Mouse (Mus musculus) ES-E14 (cell line): ENCODE measurements around the gene Syt2. TPM values are rescaled to one million over a fixed set of nuclear protein-coding genes. Genes with fewer than 3 reads are reported as not detected.

Experiments used
- DNase-seq: peaks from one replicate; pipeline ENCODE4 v3.0.0-alpha.2; 2013; ENCODE audit warnings: low read depth, low spot score
- H3K27ac ChIP-seq: 2 replicates; pipeline ENCODE4 v1.5.1; 2012; ENCODE audit warnings: low read depth, mild to moderate bottlenecking, low read length, moderate library complexity, mixed read lengths; ENCODE audit not compliant: poor library complexity, insufficient read depth, severe bottlenecking
- H3K36me3 ChIP-seq: 2 replicates; pipeline ENCODE4 v1.6.1; 2012; ENCODE audit warnings: mild to moderate bottlenecking, low read length, moderate library complexity, mixed read lengths; ENCODE audit not compliant: control insufficient read depth, poor library complexity, insufficient read depth, severe bottlenecking
- H3K4me1 ChIP-seq, 2 experiments: fragments of 150-350 bp in 1 of 2; sonication (generic) in 1 of 2; 2 replicates each; pipeline ENCODE4 v1.6.1; 2012; ENCODE audit warnings: low read length in 2 of 2, mild to moderate bottlenecking in 1 of 2, mixed read lengths in 1 of 2; ENCODE audit not compliant: control insufficient read depth in 2 of 2, insufficient read depth in 2 of 2, poor library complexity in 1 of 2
- H3K4me3 ChIP-seq, 2 experiments: fragments of 150-350 bp in 1 of 2; sonication (generic) in 1 of 2; 2 replicates each; pipeline ENCODE4 v1.5.1; 2012; ENCODE audit warnings: low read length in 2 of 2, low read depth in 1 of 2, mild to moderate bottlenecking in 1 of 2, mixed read lengths in 1 of 2; ENCODE audit not compliant: insufficient read depth in 1 of 2, poor library complexity in 1 of 2, severe bottlenecking in 1 of 2
- H3K9ac ChIP-seq: 2 replicates; pipeline ENCODE4 v1.6.1; 2012; ENCODE audit warnings: low read depth, mild to moderate bottlenecking, low read length, mixed read lengths; ENCODE audit not compliant: poor library complexity, insufficient read depth, severe bottlenecking
- H3K9me3 ChIP-seq: fragments of 150-350 bp; sonication (generic); 2 replicates; pipeline ENCODE4 v1.6.1; 2012; ENCODE audit warnings: low read depth, mild to moderate bottlenecking, low read length; ENCODE audit not compliant: control insufficient read depth, insufficient read depth
- CHD2 ChIP-seq: IDR thresholded peaks from 2 replicates; pipeline ENCODE4 v1.6.1; 2014; ENCODE audit warnings: mild to moderate bottlenecking, low read depth, low read length, inconsistent platforms
- HCFC1 ChIP-seq: IDR thresholded peaks from 2 replicates; pipeline ENCODE4 v1.6.1; 2012; ENCODE audit warnings: low read length, inconsistent platforms, borderline replicate concordance; ENCODE audit not compliant: insufficient read depth
- MAFK ChIP-seq: IDR thresholded peaks from 2 replicates; pipeline ENCODE4 v1.6.1; 2014; ENCODE audit warnings: mild to moderate bottlenecking, low read depth, low read length, inconsistent platforms; ENCODE audit not compliant: insufficient read depth
- ZC3H11A ChIP-seq: IDR thresholded peaks from 2 replicates; pipeline ENCODE4 v1.6.1; 2012; ENCODE audit warnings: low read depth, mild to moderate bottlenecking, inconsistent platforms, low read length, borderline replicate concordance
- ZNF384 ChIP-seq: IDR thresholded peaks from 2 replicates; pipeline ENCODE4 v1.6.1; 2012; ENCODE audit warnings: low read depth, low read length, inconsistent platforms
- in situ Hi-C, 2 experiments: fragments of 600-800 bp; cut with MboI; formaldehyde crosslinking; loops; one replicate each; pipeline ENCODE4 v1.15.1; 2025; ENCODE audit warnings: low sequenced_read_pairs in 2 of 2, inconsistent platforms in 1 of 2; ENCODE audit not compliant: unreplicated experiment in 2 of 2
- total RNA-seq: library from RNA; depleted of rRNA; stranded (reverse); fragments of 300-350 nt; gene quantifications from 2 replicates; pipeline ENCODE4 v1.2.3, GENCODE M21; 2012

The Syt2 gene
- total RNA-seq, 1 experiment = 0.62 TPM

DNA sequence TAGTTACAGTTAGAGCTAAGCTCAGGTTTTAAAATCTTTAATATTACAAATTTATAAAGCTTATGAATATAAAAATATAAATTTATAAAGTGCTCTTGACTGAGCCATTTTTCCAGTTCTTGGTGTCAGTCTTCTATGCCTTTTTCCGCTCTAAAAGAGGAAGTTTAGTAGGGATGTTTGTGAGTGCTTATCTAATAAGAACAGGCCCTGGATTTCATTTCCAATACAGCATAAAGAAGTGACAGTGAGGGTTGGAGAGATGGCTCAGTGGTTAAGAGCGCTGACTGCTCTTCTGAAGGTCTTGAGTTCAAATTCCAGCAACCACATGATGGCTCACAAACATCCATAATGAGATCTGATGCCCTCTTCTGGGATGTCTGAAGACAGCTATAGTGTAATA is 40.1 kb upstream of the Syt2 start:
- H3K4me1 ChIP-seq = peaks cover 0 to 2% of the 10 kb centered on the region in 2 experiments; a peak in 1 of 4 replicates
- H3K9me3 ChIP-seq = no peaks in the 10 kb centered on the region
- H3K4me3 ChIP-seq = no peak overlapping the region
- TF ChIP-seq CHD2 = no peak
- TF ChIP-seq ZC3H11A = no peak
- no peak for TF ChIP-seq MAFK
- no peak for TF ChIP-seq HCFC1
- no peak for TF ChIP-seq ZNF384
- H3K9ac ChIP-seq = no peak overlapping the region
- H3K36me3 ChIP-seq = peaks cover 32% of the 10 kb centered on the region
- H3K27ac ChIP-seq = no peak overlapping the region
- no peak for DNase-seq
- in situ Hi-C loops = loop anchor here in 1 of 2 experiments (25.0 kb wide), 1 partner anchor 969 kb away; no protein-coding TSS in a partner anchor

DNA sequence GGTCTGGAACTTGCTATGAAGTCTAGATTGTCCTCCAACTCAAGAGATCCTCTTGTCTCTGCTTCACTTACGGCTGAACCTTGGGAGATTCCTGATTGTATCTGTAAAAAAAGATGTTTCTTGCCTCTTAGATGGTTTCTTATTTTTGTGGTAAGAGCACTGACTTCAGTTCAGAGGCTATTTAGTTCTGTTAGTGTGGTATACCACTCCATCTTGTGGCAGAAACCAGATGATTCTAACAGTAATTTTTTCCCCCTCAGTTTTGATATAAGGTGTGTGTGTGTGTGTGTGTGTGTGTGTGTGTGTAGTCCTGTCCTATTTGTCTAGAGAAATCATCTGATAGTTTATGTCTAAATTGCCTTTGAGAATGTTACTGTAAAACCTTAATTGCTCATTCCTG is 39.2 kb upstream of the Syt2 start:
- H3K4me1 ChIP-seq = peaks cover 0 to 2% of the 10 kb centered on the region in 2 experiments; a peak in 1 of 4 replicates
- TF ChIP-seq ZC3H11A (no peak), ZNF384 (no peak), MAFK (no peak), HCFC1 (no peak), CHD2 (no peak)
- no peak overlapping the region for H3K9ac ChIP-seq
- DNase-seq = no peak
- in situ Hi-C loops = loop anchor here in 1 of 2 experiments (25.0 kb wide), 1 partner anchor 970 kb away; no protein-coding TSS in a partner anchor
- peaks cover 35% of the 10 kb centered on the region for H3K36me3 ChIP-seq
- no peak overlapping the region for H3K4me3 ChIP-seq
- H3K9me3 ChIP-seq = no peaks in the 10 kb centered on the region
- no peak overlapping the region for H3K27ac ChIP-seq

DNA sequence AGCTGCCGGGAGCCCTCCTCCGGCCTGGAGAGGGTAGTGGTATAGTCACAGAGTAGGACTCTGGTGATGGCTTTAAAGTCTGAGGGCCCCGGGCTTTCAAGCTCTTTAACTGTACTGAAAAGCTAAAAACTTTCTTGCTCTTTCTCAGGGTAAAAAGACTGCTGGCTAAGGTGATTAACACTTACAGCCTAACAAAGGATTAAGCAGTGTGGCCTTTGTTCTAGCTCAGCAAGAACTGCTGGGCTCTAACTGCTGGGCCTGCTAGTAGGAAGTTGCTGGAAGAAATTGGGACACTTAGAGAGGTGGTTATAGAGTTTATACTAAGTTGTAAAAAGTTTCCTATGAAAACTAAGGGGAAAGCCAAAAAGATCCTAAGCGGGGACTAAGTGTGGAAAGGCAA is 37.3 kb upstream of the Syt2 start:
- Histone ChIP-seq H3K4me3 (no peak overlapping the region), H3K9ac (no peak overlapping the region), H3K4me1 (peaks cover 0 to 2% of the 10 kb centered on the region in 2 experiments; a peak in 1 of 4 replicates), H3K9me3 (no peaks in the 10 kb centered on the region), H3K27ac (no peak overlapping the region), H3K36me3 (peaks cover 42% of the 10 kb centered on the region)
- no peak for TF ChIP-seq HCFC1
- no peak for TF ChIP-seq ZNF384
- no peak for TF ChIP-seq MAFK
- TF ChIP-seq CHD2 = no peak
- no peak for TF ChIP-seq ZC3H11A
- peak; percentile 19 for DNase-seq
- in situ Hi-C loops = loop anchor here in 1 of 2 experiments (25.0 kb wide), 1 partner anchor 972 kb away; no protein-coding TSS in a partner anchor

DNA sequence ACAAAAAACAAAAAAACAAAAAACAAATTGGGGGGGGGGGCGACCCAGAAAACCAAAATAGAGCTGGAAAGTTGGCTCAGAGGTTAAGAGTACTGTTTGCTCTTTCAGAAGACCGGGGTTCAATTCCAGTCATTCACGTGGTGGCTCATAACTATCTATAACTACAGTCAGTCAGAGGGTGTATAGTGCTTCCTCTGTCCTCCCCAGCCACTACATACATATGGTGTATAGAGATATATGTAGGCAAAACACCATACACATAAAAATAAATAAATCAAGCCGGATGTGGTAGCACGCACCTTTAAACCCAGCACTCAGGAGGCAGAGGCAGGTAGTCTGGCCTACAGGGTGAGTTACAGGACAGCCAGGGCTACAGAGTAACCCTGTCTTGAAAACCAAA is 31.9 kb upstream of the Syt2 start:
- Histone ChIP-seq H3K4me3 (no peak overlapping the region), H3K4me1 (no peaks in the 10 kb centered on the region), H3K9me3 (no peaks in the 10 kb centered on the region), H3K9ac (no peak overlapping the region), H3K36me3 (peaks cover 50% of the 10 kb centered on the region), H3K27ac (no peak overlapping the region)
- no peak for DNase-seq
- TF ChIP-seq HCFC1 (no peak), ZC3H11A (no peak), MAFK (no peak), CHD2 (no peak)
- in situ Hi-C loops = loop anchor here in 1 of 2 experiments (10.0 to 25.0 kb wide), 2 partner anchors 260 to 977 kb away; no protein-coding TSS in a partner anchor

DNA sequence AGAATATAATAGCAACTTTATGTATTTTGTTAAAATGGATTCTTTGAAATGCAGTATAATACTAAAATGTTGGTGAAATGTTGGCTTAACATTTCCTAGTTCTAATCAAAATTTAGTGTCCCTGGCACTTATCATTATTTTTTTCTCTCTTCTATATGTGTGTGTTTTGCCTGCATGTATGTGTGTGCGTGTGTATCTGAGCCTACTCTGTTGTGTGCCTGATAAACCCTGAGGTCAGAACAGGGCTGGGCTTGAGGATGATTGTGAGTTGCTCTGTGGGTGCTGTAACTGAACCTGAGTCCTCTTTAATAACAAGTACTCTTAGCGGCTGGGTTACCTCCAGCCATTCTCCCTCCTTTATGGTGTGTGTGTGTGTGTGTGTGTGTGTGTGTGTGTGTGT is 31.5 kb upstream of the Syt2 start:
- no peaks in the 10 kb centered on the region for H3K9me3 ChIP-seq
- TF ChIP-seq ZC3H11A = no peak
- TF ChIP-seq MAFK = no peak
- TF ChIP-seq HCFC1 = no peak
- TF ChIP-seq ZNF384 = no peak
- no peak for TF ChIP-seq CHD2
- peaks cover 53% of the 10 kb centered on the region for H3K36me3 ChIP-seq
- H3K4me1 ChIP-seq = no peaks in the 10 kb centered on the region
- no peak overlapping the region for H3K9ac ChIP-seq
- in situ Hi-C loops = loop anchor here in 1 of 2 experiments (10.0 to 25.0 kb wide), 2 partner anchors 260 to 978 kb away; no protein-coding TSS in a partner anchor
- H3K27ac ChIP-seq = no peak overlapping the region
- no peak overlapping the region for H3K4me3 ChIP-seq
- no peak for DNase-seq
